Mouse (Mus musculus): Measurements from ENCODE around the gene Snx27.

Gene Snx27

DNA sequence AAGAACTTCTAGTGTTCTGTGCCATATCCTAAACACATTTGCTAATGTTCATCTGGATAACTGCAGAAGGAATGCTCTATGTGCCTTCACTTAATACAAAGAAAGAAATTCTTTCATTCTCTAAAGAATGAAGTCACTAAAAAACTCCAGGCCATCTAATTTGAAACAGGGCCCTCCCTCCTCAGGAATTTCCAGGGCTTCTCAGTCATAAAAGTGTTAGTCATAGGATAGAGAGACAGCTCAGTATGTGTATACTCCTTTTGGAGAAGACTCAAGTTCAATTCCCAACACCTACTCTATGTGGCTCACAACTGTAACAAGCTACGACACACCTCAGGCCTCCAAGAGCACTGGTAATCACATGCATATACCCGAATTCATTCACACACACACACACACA lies 17.0 kb downstream of the Snx27 start:
- DNase-seq = no peak

GRCm38 (mm10) chr3:94565127-94565526 lies 17.4 kb downstream of the Snx27 start:
- DNase-seq = no peak

GRCm38 (mm10) chr3:94564356-94565010 lies 18.0 kb downstream of the Snx27 start:
- DNase-seq = no peak

- no peak for DNase-seq
These were observed 19.4 kb downstream of the Snx27 start for GRCm38 (mm10) chr3:94563163-94563562.

DNA sequence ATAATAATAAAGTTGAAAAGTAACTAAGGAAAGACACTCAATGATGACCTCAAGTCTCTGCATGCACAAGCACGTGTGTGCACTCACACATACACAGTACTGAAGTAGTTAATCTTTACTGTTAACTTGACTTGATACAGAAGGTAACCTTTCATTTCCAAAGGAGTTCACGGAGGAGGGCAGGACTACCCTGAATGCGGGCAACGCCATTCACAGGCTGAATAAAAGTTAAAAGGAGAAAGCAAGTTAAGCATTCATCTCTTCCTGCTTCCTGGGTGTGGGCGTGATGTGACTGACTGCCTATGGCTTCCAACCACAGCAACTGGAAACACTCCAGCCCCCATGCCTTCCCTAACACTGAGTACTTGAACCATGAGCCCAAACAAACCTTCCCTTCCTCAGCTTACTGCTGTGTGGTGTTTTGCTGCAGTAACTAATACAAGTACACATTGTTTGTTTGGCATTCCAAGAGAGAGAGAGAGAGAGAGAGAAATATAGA lies 22.5 kb downstream of the Snx27 start:
- no peak for DNase-seq

DNA sequence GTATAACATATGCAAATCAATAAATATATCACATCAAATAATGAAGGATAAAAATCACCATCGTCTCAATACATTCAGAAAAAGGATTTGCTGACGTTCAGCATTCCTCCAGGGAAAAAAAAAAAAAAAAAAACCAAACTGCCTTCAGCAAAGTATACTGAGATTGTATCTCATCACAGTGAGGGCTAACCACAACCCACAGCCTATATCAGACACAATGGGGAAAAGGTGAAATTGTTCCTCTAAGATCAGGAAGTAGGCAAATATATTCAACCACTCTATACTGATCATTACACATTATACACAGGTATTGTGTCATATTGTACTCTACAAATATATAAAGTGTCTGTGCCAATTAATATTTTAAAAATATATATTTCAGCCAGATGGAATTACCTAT lies 33.5 kb downstream of the Snx27 start:
- DNase-seq = no peak

DNA sequence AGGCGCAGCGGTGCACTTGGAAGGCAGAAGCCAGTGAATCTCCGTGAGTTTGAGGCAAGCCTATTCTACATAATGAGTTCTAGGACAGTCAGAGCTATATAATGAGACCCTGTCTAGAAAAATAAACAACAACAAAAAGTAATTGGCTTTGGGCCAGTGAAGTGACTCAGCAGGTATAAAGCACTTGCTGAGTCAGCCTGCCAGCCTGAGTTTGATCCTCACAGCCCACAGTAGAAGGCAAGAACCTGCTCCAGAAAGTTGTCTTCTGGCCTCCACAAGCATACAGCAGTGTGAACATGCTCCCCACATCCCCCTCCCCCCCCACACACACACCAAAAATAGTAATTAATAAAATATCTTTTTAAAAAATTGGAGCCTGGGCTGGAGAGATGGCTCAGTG lies 45.3 kb downstream of the Snx27 start:
- no peak for DNase-seq

GRCm38 (mm10) chr3:94533968-94534367 lies 48.5 kb downstream of the Snx27 start:
- peak; percentile 20 to 37 for DNase-seq

DNA sequence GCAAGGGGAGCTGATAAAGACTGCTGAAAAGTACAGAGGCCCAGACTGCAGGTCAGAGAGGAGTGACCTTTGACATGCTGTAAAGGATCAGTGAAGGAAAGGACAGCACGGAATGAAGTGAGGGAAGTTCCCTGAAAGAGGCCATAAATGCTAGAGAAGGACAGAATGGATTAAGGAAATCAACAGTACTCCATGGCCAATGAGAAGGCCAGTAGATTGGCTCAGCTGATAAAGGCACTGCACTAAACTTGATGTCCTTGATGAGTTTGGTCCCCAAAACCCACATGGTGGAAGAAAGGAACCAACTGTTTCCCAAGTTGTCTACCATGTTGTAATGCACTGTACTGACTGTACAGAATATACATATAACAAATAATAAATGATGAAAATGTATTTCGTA lies 55.8 kb downstream of the Snx27 start:
- DNase-seq = no peak

GRCm38 (mm10) chr3:94506664-94507063 lies 75.9 kb downstream of the Snx27 start:
- DNase-seq = no peak

DNA sequence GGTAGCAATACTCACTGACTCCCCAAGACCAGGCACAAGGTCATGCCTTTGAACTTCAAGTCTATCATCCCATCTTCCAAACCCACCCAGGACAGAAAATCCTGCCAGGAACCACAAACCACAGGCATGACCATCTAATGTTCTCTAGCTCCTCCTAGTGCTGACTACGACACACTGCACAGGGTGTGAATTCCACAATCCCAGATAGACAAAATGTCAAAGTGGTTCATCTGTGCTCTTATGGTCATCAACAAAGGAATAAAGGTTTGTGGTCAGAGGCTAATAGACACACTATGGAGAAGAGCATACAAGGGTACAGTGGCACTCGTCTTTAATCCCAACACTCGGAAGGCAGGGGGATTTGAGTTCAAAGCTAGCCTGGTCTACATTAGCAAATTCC lies 80.3 kb downstream of the Snx27 start:
- DNase-seq = peak; percentile 53 to 61

- DNase-seq = no peak
These were observed 85.4 kb downstream of the Snx27 start for GRCm38 (mm10) chr3:94497162-94497561.

DNA sequence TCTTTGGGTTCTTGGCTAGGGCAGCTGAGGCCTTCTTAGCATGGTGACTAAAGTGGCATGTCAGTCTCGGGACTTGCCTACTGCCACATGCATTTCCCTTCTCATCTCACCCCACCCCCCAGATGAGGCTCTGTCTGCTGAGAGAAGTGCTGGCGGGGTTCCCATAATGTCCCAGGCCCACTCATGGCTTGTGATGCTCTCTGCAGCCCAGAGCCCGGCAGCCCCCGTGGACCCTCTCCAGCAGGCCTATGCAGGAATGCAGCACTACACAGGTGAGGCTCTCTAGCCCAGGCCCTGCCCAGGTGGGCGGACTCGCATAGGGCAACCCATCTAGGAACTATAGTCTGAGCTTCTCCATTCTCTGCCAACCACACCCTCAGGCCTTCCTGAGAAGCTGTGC lies 94.9 kb downstream of the Snx27 start:
- DNase-seq = no peak

GRCm38 (mm10) chr3:94485922-94486321 lies 96.6 kb downstream of the Snx27 start:
- DNase-seq = peak in 1 of 2 experiments; percentile 38

DNA sequence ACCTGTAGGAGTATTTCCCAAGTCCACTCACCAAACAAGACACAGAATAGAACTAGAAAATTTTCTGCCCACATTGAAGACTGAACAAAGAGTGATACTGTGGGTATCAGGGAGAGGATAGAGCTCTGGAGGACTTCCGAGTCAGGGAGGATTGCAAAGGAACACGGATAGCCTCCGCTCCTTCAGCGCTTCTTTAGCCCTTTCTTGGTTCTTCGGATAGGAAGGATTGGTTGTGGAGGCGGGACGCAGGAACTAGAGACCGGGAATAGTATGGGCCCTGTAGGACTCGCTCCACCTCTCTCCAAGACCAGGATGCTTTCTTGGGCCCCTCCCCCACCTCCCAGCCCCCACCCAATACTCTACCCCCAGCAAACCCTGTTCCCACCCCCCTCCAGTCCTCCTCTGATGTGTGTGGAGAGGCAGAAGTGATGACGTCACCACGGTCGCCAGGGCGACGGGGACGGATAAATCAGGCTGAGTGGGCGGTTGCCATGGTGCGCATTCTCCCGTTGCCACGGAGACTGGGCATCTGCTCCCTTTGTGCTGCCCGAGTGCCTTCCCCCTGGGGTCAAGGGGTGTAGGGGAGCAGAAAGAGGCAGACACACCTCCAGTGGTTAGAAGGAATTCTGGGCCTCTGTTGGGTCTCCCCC lies 98.6 kb downstream of the Snx27 start:
- peak; percentile 71 to 87 for DNase-seq

GRCm38 (mm10) chr3:94482764-94483385 lies 99.6 kb downstream of the Snx27 start:
- peak in 1 of 2 experiments; percentile 64 for DNase-seq

DNA sequence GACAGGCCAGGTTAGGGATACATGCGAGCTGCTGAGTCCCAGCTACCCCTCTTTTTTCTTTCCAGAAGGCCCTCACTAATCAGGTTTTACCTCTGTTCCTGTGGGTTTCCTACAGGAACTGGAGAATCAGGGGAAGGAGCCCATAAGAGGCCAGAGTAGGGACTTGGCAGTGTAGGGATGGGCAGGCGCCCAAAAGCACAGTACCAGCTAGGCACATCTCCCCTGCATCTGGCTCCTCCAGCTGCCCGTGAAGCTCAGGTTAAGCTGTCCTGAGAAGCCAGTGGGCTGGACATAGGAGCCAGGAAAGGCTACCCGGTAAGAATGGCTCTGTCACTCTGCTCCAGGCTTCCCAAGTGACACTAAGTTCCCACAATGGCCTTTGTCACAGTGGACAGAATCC lies 101.1 kb downstream of the Snx27 start:
- DNase-seq = no peak

- DNase-seq = no peak
These were observed 102.1 kb downstream of the Snx27 start, which contains the start of gene Riiad1 for GRCm38 (mm10) chr3:94480291-94480884. Gene Riiad1, minus strand, starts transcription at chr3:94480341.

- no peak for DNase-seq
These were observed 103.0 kb downstream of the Snx27 start for GRCm38 (mm10) chr3:94479564-94479963.

DNA sequence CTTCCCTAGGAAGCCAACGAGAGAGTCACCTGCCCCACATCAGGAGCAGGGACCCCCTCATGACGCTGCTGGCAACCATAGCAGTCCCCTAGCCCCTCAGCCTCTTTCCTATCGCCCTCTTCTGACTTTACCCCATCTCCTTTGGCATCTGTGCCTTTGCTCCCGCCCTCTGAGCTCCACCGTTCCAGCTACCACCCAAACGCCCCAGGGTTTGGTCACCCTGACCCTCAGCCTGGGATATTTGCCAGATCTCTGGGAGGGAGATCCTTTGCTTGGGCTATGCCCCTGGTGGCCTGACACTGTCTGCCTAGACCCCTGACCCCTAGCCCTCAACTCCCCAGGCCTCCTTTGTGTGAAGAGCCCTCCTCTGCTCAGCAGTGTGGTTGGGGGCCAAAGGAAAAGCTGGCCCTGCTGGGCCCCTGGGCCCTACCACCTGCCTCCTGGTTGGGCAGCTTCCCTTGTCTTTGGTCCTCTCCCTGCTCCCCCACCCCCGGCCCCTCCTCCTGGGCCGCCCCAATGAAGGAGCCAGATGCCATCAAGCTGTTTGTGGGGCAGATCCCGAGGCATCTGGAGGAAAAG lies 103.8 kb downstream of the Snx27 start:
- peak; percentile 46 to 54 for DNase-seq

GRCm38 (mm10) chr3:94477981-94478422 lies 104.5 kb downstream of the Snx27 start, which contains the start of gene Celf3:
Gene Celf3, plus strand, starts transcription at chr3:94478295.
- DNase-seq = peak; percentile 81 to 88

- DNase-seq = peak in 1 of 2 experiments; percentile 60
These were observed 105.1 kb downstream of the Snx27 start for GRCm38 (mm10) chr3:94477444-94477843.
